Mouse (Mus musculus) layer of hippocampus, adult 2 months (tissue): Measurements from ENCODE around the gene Syne3. TPM values are rescaled to one million over a fixed set of nuclear protein-coding genes. Genes with fewer than 3 reads are reported as not detected.

Experiments
- DNase-seq, 2 experiments: peaks; one replicate each; pipeline ENCODE4 v3.0.0; 2022; ENCODE audit warnings: low spot score in 2 of 2
- H3K27ac ChIP-seq: fragments of 200-600 bp; 2 replicates; pipeline ENCODE4 v1.8.1; 2022
- H3K4me3 ChIP-seq: fragments of 200-600 bp; 2 replicates; pipeline ENCODE4 v1.8.1; 2022; ENCODE audit warnings: mild to moderate bottlenecking
- CTCF ChIP-seq: fragments of 200-600 bp; conservative IDR thresholded peaks from 2 replicates; pipeline ENCODE4 v1.8.1; 2022; ENCODE audit warnings: antibody characterized with exemption, mild to moderate bottlenecking, moderate library complexity
- microRNA-seq, 2 experiments: library from miRNA; unstranded; fragments of <30 nt; microRNA quantifications; one replicate each; pipeline ENCODE4 v1.2.0; 2021
- total RNA-seq, 2 experiments: library from RNA; stranded (reverse); gene quantifications; 2 replicates each; pipeline ENCODE4 v1.2.3; 2021

The Syne3 gene
- total RNA-seq, 2 experiments from 2014 or later = 1.7 to 1.8 TPM

DNA sequence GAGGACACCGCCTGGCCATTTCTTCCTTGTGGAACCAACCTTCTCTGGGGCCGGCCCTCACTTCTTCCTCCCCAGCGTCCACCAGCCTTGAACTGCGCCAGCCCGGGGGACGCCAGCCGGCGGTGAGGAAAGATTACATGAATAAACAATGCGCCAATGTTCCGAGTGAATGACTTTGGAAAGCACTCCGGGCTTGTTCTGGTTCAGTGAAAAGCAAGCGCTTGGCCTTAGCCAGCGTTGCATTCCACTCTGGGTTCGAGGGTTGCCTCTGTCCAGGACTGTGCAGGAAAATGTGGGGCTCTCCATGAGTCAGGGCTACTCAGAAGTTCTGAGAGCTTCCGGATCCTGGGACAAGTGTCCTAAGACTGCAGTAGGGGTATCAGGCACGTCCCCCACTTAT is 113.0 kb downstream of the Syne3 start:
- DNase-seq = peak; percentile 34 to 57
- Histone ChIP-seq H3K4me3 (no peak overlapping the region), H3K27ac (peak overlapping the region; percentile 85)
- TF ChIP-seq CTCF = no peak

DNA sequence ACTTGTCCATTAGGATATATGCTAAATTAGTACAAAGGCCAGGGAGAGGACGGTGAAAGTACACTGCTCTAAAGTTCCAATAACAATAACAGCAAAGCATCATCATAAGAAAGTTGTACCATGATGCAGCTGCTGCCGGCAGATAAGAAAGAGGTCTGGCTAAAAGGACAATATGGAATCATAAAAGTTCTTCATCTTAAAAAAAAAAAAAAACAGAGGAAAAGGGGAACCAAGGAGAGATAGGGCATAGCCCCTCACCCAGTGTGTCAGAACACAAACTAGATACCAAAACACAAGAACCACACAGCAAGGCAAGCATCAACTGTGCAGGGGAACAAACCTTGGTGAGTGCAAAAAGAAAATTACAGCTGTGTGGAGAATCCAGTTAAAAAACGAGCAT is 117.4 kb downstream of the Syne3 start:
- TF ChIP-seq CTCF = no peak
- DNase-seq = no peak
- Histone ChIP-seq H3K27ac (no peak overlapping the region), H3K4me3 (no peak overlapping the region)

DNA sequence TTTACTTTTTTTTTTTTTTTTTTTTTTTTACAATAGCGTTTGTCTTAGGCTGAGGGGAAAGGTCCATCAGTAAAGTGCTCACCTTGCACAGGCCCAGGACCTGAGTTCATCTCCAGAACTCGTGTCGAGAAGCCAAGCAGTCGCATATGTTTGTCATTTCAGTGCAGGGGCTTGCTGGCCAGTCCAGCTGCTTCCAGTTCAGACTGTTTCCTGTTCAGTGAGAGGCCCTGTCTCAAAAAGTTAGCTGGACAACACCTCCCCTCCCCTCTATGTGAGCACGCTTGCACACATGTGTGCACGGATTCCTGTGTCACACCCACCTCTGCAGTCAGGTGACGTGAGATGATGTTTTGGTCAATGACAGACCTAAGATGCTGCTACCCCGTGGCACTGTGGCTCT is 119.5 kb downstream of the Syne3 start:
- no peak for TF ChIP-seq CTCF
- H3K4me3 ChIP-seq = no peak overlapping the region
- no peak for DNase-seq
- H3K27ac ChIP-seq = no peak overlapping the region

DNA sequence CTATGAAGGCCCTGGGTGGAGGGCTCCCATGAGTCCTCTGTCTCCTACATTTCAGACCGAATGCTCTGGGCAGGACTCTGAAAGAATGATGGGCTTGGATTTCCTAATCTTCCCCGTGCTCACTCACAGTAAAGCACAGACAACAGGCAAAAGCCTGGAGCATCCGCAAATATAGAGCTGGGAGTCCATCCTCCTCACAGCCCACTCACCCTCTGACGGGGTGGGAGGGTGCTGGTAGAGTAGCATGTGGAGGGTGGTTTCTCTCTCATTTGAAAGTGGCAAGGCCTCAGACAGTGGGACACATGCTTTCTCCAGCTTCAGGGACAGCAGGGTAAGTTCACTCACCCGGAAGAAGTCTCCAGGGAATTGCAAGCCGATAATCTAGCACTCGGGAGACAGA is 123.5 kb downstream of the Syne3 start:
- H3K27ac ChIP-seq = peak overlapping the region; percentile 54; the same call in 1 of the 2 replicates
- DNase-seq = peak in 1 of 2 experiments; percentile 54
- H3K4me3 ChIP-seq = no peak overlapping the region
- no peak for TF ChIP-seq CTCF

DNA sequence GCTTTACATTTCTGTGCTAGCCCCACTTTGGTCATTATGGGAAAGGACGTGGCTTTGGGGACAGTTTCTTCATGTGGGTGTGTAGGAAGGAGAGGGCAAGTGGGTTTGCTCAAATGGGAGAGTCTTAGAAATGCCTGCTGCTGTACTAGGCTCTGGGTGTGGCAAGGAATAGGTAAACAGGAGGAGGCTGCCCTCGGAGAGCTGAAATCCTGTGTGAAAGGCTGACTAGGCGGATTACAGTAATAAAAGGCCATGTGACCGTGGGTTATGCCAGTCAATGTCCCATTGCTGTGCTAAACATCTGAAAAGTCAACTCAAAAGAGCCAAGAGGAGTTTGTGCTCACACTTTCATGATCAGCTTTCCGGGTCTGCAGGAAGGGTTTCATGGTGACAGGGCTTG is 127.1 kb downstream of the Syne3 start:
- no peak for TF ChIP-seq CTCF
- Histone ChIP-seq H3K27ac (no peak overlapping the region), H3K4me3 (no peak overlapping the region)
- DNase-seq = no peak

DNA sequence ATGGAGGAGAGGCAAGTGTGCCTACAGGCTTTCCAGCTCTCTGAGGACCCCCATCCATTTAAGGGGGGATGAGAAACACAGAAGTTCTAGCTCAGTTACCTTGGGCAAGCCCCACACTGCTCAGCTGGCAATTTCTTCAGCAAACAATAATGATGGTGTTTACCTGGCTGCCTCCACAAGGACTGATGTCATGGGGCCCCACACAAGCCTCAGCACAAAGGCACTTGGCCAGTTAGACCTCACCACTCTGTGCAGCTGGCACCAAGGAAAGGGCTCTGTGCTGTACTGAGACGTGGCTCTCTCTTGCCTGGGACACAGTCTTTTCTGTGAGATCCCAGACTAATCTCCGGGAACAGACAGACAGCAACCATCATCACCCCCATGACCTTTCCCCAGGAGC is 127.5 kb downstream of the Syne3 start:
- TF ChIP-seq CTCF = no peak
- Histone ChIP-seq H3K27ac (no peak overlapping the region), H3K4me3 (no peak overlapping the region)
- DNase-seq = no peak

DNA sequence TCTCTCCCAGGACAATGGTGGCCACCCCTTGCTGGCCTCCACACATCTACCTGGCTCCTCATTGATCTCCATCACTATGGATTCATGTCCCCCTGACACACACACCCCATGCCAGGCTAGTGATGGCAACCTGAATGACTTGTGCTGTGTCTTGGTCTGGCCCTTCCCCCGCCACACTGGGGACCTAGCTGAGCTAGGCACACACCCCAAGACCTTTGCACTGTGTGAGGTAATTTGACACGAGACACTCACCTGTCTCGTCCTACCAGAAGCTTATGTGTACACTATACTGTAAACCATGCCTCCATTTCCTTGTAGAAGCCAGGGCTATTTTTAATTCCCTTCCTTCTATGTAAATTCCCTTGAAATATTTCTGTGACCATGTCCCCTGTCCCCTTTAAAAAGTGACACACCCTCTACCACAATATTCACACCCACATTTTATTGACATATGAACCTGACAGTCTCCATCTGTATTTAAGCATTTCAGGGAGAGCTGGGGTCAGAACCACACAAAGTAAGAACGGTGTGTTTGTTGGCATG is 128.0 kb downstream of the Syne3 start:
- no peak overlapping the region for H3K4me3 ChIP-seq
- DNase-seq = no peak
- TF ChIP-seq CTCF = no peak
- H3K27ac ChIP-seq = no peak overlapping the region

DNA sequence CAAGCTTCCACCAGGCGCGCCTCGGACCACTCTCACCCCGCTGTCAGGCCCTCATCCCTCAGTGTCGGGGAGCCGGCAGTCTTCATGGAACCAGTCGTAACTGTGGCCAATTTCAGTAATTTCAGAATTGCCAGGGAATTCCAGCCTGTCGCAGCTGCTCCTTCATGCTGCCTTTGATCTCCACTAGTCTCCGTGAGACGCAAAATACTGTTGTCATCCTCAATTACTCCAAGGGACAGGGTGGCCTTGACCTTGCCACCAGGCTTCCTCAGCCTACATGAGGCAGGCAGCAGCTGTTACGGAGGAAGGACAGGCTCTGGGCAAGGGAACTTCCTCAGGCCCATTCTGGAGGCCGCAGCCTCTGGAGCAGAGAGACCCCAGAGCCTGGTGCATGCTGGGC is 129.2 kb downstream of the Syne3 start:
- no peak for DNase-seq
- no peak overlapping the region for H3K27ac ChIP-seq
- H3K4me3 ChIP-seq = no peak overlapping the region
- TF ChIP-seq CTCF = no peak

Small RNA genes within 50 kb of the gene (microRNA-seq; reads per million reads assigned to microRNA genes)
- gene Mir3069 = 8.6 to 19.3 reads per million in 2 experiments

Other genes starting within 250 kb of the Syne3 start
- gene Clmn, start 144.7 kb downstream of the Syne3 start, total RNA-seq = 100 to 1,000 TPM; 103 to 108 TPM
- gene Glrx5, start 22.9 kb upstream of the Syne3 start, total RNA-seq = 10 to 100 TPM; 43.9 to 47.0 TPM
- not detected for gene Tcl1b2, start 136.2 kb upstream of the Syne3 start, total RNA-seq
- gene Tcl1b1, start 149.9 kb upstream of the Syne3 start, total RNA-seq = not detected
- gene Tcl1b5, start 166.5 kb upstream of the Syne3 start, total RNA-seq = not detected
- not detected for gene Tcl1b3, start 181.2 kb upstream of the Syne3 start, total RNA-seq
- gene Tcl1b4, start 192.1 kb upstream of the Syne3 start, total RNA-seq = not detected
- gene Tcl1, start 213.0 kb upstream of the Syne3 start, total RNA-seq = not detected